Mouse (Mus musculus) limb, embryonic 15.5 days (tissue): Measurements from ENCODE around the gene Mlxipl. TPM values are rescaled to one million over a fixed set of nuclear protein-coding genes. Genes with fewer than 3 reads are reported as not detected.

ENCODE experiments used
- ATAC-seq: fragments of 200-750 bp; cut with Nextera tagmentation; 2 replicates; pipeline ENCODE4 v1.8.0; 2017; ENCODE audit warnings: low read depth, moderate TSS enrichment; ENCODE audit not compliant: insufficient number of reproducible peaks, low FRiP score, low TSS enrichment
- H3K27ac ChIP-seq: fragments of 300-500 bp; sonication (generic); 2 replicates; pipeline ENCODE4 v1.5.1; 2015; ENCODE audit warnings: moderate library complexity, mild to moderate bottlenecking, inconsistent platforms
- H3K27me3 ChIP-seq: fragments of 300-500 bp; sonication (generic); 2 replicates; pipeline ENCODE4 v1.6.1; 2015; ENCODE audit warnings: inconsistent platforms
- H3K36me3 ChIP-seq: fragments of 300-500 bp; sonication (generic); 2 replicates; pipeline ENCODE4 v1.6.1; 2015; ENCODE audit warnings: inconsistent platforms
- H3K4me1 ChIP-seq: fragments of 300-500 bp; sonication (generic); 2 replicates; pipeline ENCODE4 v1.6.1; 2015; ENCODE audit warnings: inconsistent platforms
- H3K4me2 ChIP-seq: fragments of 300-500 bp; sonication (generic); 2 replicates; pipeline ENCODE4 v1.6.1; 2015; ENCODE audit warnings: mild to moderate bottlenecking, inconsistent platforms
- H3K4me3 ChIP-seq: fragments of 300-500 bp; sonication (generic); 2 replicates; pipeline ENCODE4 v1.5.1; 2015; ENCODE audit warnings: mild to moderate bottlenecking, inconsistent platforms
- H3K9ac ChIP-seq: fragments of 300-500 bp; sonication (generic); 2 replicates; pipeline ENCODE4 v1.6.1; 2015; ENCODE audit warnings: inconsistent platforms
- H3K9me3 ChIP-seq: fragments of 300-500 bp; sonication (generic); 2 replicates; pipeline ENCODE4 v1.6.1; 2016; ENCODE audit warnings: inconsistent platforms
- WGBS: fragments of 180-500 bp; shearing (Covaris S2); methylation state at CpG from one replicate; pipeline ENCODE4 v1.1.7; 2015; 5-methylcytosine and 5-hydroxymethylcytosine counted together
- polyA plus RNA-seq: library from polyadenylated mRNA; unstranded; fragments of >200 nt; fragmentation: Nextera tagmentation; extraction: Ambion mirVana; gene quantifications from 2 replicates; pipeline ENCODE4 v1.2.1, GENCODE M21; 2015

The Mlxipl gene
- polyA plus RNA-seq, 1 experiment from 2014 or later, result 0.86 TPM

GRCm38 (mm10) chr5:135149820-135150178 lies 60.1 kb downstream of the Mlxipl start:
- peaks cover 13% of the 10 kb centered on the region for H3K4me1 ChIP-seq
- H3K9ac ChIP-seq, result peak overlapping the region; percentile 80
- no peak for ATAC-seq
- WGBS, result under 1% methylated on average over 23 of the region's 23 CpGs
- no peaks in the 10 kb centered on the region for H3K27me3 ChIP-seq
- H3K36me3 ChIP-seq, result peaks cover 25% of the 10 kb centered on the region
- no peaks in the 10 kb centered on the region for H3K9me3 ChIP-seq
- H3K4me3 ChIP-seq, result peak overlapping the region; percentile 87
- H3K27ac ChIP-seq, result peak overlapping the region; percentile 97
- H3K4me2 ChIP-seq, result peak overlapping the region; percentile 60

DNA sequence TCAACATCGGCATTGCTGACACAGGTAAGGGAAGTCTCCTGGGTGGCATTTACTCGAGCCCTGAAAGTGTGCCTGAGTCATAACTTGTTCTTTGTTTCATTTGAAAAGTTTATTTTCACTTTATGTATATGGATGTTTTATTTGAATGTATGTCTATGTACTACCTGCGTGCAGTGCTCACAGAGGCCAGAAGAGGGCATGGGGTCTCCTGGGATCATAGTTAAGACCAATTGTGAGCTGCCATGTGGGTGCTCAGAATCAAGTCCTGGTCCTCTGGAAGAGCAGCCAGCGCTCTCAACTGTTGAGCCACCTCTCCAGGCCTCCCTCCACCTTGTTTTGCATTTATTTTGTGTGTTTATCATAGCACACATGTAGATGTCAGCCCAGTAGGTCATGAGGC lies 66.8 kb downstream of the Mlxipl start:
- H3K27ac ChIP-seq, result no peak overlapping the region
- no peaks in the 10 kb centered on the region for H3K4me1 ChIP-seq
- no peak overlapping the region for H3K4me2 ChIP-seq
- ATAC-seq, result no peak
- H3K9me3 ChIP-seq, result no peaks in the 10 kb centered on the region
- no peak overlapping the region for H3K9ac ChIP-seq
- H3K27me3 ChIP-seq, result no peaks in the 10 kb centered on the region
- H3K4me3 ChIP-seq, result no peak overlapping the region
- WGBS, result 99% methylated on average over 4 of the region's 4 CpGs
- H3K36me3 ChIP-seq, result peaks cover 91% of the 10 kb centered on the region

GRCm38 (mm10) chr5:135161221-135161620 lies 71.5 kb downstream of the Mlxipl start:
- WGBS, result 81% methylated on average over 4 of the region's 4 CpGs
- no peaks in the 10 kb centered on the region for H3K4me1 ChIP-seq
- no peak for ATAC-seq
- H3K9me3 ChIP-seq, result no peaks in the 10 kb centered on the region
- H3K4me2 ChIP-seq, result no peak overlapping the region
- H3K4me3 ChIP-seq, result no peak overlapping the region
- H3K36me3 ChIP-seq, result peaks cover 77% of the 10 kb centered on the region
- no peak overlapping the region for H3K9ac ChIP-seq
- no peak overlapping the region for H3K27ac ChIP-seq
- H3K27me3 ChIP-seq, result no peaks in the 10 kb centered on the region

- ATAC-seq, result no peak
- no peaks in the 10 kb centered on the region for H3K4me1 ChIP-seq
- WGBS, result 87% methylated on average over 7 of the region's 7 CpGs
- no peak overlapping the region for H3K4me2 ChIP-seq
- H3K27me3 ChIP-seq, result no peaks in the 10 kb centered on the region
- no peak overlapping the region for H3K27ac ChIP-seq
- no peak overlapping the region for H3K4me3 ChIP-seq
- no peak overlapping the region for H3K9ac ChIP-seq
- no peaks in the 10 kb centered on the region for H3K9me3 ChIP-seq
- H3K36me3 ChIP-seq, result peaks cover 73% of the 10 kb centered on the region
Measured at GRCm38 (mm10) chr5:135161650-135162049, 72.0 kb downstream of the Mlxipl start.

DNA sequence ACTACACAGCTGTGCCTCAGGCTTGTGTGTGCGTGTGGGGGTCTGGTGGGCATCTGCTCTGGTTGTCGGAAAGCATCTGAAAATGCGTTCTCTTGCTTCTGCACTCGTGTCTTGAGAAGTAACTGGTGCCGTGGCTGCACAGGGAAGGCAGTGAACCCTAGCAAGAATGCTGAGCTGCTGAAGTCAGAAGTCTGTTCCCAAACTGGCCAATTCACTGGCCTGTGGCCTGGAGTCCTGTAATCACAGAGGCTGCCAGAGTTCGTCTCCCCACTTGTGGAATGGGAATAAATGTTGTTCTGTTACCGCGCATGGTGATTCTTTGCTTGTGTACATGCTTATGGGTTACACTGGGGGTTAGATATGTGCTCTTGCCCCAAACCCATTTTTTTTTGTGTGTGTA lies 72.7 kb downstream of the Mlxipl start:
- ATAC-seq, result no peak
- H3K9ac ChIP-seq, result no peak overlapping the region
- 91% methylated on average over 8 of the region's 8 CpGs for WGBS
- no peak overlapping the region for H3K4me2 ChIP-seq
- no peaks in the 10 kb centered on the region for H3K9me3 ChIP-seq
- H3K4me1 ChIP-seq, result no peaks in the 10 kb centered on the region
- H3K27me3 ChIP-seq, result no peaks in the 10 kb centered on the region
- H3K36me3 ChIP-seq, result peaks cover 65% of the 10 kb centered on the region
- no peak overlapping the region for H3K27ac ChIP-seq
- H3K4me3 ChIP-seq, result no peak overlapping the region

- Histone ChIP-seq H3K9ac (no peak overlapping the region), H3K9me3 (no peaks in the 10 kb centered on the region), H3K4me2 (no peak overlapping the region), H3K27me3 (no peaks in the 10 kb centered on the region), H3K27ac (no peak overlapping the region), H3K4me1 (peaks cover under 1% of the 10 kb centered on the region), H3K36me3 (peaks cover 62% of the 10 kb centered on the region), H3K4me3 (no peak overlapping the region)
- 86% methylated on average over 6 of the region's 6 CpGs for WGBS
- no peak for ATAC-seq
Measured at GRCm38 (mm10) chr5:135162821-135163220, 73.1 kb downstream of the Mlxipl start.

- Histone ChIP-seq H3K4me2 (no peak overlapping the region), H3K36me3 (peaks cover 38% of the 10 kb centered on the region), H3K4me1 (peaks cover 13% of the 10 kb centered on the region), H3K27me3 (no peaks in the 10 kb centered on the region), H3K9me3 (no peaks in the 10 kb centered on the region), H3K27ac (no peak overlapping the region), H3K9ac (no peak overlapping the region), H3K4me3 (no peak overlapping the region)
- no peak for ATAC-seq
- 88% methylated on average over 4 of the region's 4 CpGs for WGBS
Measured at GRCm38 (mm10) chr5:135166909-135167308, 77.2 kb downstream of the Mlxipl start.

GRCm38 (mm10) chr5:135167469-135167868 lies 77.8 kb downstream of the Mlxipl start:
- WGBS, result 91% methylated on average over 4 of the region's 4 CpGs
- H3K9me3 ChIP-seq, result no peaks in the 10 kb centered on the region
- ATAC-seq, result no peak

GRCm38 (mm10) chr5:135168063-135169062 lies 78.7 kb downstream of the Mlxipl start, which contains the start of gene Bcl7b:
Gene Bcl7b (plus strand): TSS chr5:135168283.
- peaks cover 13% of the 10 kb centered on the region for H3K4me1 ChIP-seq
- H3K9ac ChIP-seq, result peak within 1 kb of the TSS; percentile 82
- peaks cover 38% of the 10 kb centered on the region for H3K36me3 ChIP-seq
- peak within 1 kb of the TSS; percentile 73 for H3K4me2 ChIP-seq
- peak within 1 kb of the TSS; percentile 65 for H3K4me3 ChIP-seq
- no peaks in the 10 kb centered on the region for H3K27me3 ChIP-seq
- 2% methylated on average over 87 of the region's 95 CpGs for WGBS
- ATAC-seq, result peak; percentile 98
- H3K27ac ChIP-seq, result peak within 1 kb of the TSS; percentile 99
- no peaks in the 10 kb centered on the region for H3K9me3 ChIP-seq

More at GRCm38 (mm10) chr5:135167469-135167868, 77.8 kb downstream of the Mlxipl start:
- no peak overlapping the region for H3K9ac ChIP-seq
- peaks cover 13% of the 10 kb centered on the region for H3K4me1 ChIP-seq
- no peaks in the 10 kb centered on the region for H3K27me3 ChIP-seq
- H3K36me3 ChIP-seq, result peaks cover 38% of the 10 kb centered on the region
- H3K4me2 ChIP-seq, result no peak overlapping the region
- H3K27ac ChIP-seq, result no peak overlapping the region
- peak overlapping the region; percentile 65; the same call in 1 of the 2 replicates for H3K4me3 ChIP-seq

GRCm38 (mm10) chr5:135169479-135169878 lies 79.8 kb downstream of the Mlxipl start:
- Histone ChIP-seq H3K27me3 (no peaks in the 10 kb centered on the region), H3K9me3 (no peaks in the 10 kb centered on the region), H3K4me1 (peaks cover 13% of the 10 kb centered on the region), H3K4me2 (peak overlapping the region; percentile 73), H3K36me3 (peaks cover 39% of the 10 kb centered on the region), H3K9ac (peak overlapping the region; percentile 46), H3K4me3 (peak overlapping the region; percentile 65), H3K27ac (no peak overlapping the region)
- WGBS, result 88% methylated on average over 5 of the region's 5 CpGs
- no peak for ATAC-seq

DNA sequence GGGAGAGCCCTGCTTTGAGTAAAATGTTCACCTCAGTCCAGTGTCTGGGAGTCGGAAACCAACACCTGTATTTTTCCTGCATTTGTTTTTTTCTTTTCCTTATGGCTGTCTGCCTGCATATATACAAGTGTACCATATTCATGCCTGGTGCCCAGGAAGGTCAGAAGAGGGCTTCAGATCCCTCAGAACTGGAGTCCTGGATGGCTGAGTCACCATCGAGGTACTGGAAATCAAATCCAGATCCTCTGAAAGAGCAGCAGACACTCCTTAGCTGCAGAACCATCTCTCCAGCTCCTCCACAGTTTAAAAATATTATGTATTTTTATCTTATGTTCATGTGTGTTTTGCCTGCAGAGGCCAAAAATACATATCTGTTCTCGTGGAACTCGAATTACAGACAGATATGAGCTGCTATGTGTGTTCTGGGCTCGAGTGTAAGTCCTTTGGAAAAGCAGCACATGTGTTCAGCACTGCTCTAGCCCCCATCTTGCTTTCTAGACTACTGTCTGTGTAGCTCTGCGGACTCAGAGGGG lies 82.1 kb downstream of the Mlxipl start:
- Histone ChIP-seq H3K27ac (no peak overlapping the region), H3K27me3 (no peaks in the 10 kb centered on the region), H3K4me1 (peaks cover 13% of the 10 kb centered on the region), H3K4me3 (no peak overlapping the region), H3K9ac (no peak overlapping the region), H3K4me2 (no peak overlapping the region), H3K9me3 (no peaks in the 10 kb centered on the region), H3K36me3 (peaks cover 57% of the 10 kb centered on the region)
- 84% methylated on average over 6 of the region's 6 CpGs for WGBS
- no peak for ATAC-seq

DNA sequence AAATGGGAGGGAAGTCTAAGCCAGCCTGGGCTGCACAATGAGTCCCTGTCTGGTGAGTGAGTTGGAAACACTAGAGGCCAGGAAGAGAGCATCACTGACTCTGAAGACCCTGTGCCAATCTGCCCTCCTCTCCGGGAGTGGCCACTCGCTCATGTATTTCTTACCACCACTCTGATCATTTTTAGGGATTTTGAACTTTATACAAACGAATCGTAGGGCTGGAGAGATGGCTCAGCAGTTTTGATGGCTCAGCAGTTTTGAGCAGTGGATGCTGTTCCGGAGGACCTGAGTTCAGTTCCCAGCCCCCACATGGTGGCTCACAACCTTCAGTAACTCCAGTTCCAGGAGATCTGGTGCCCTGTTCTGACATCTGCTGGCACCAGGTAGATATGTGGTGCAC lies 83.3 kb downstream of the Mlxipl start:
- Histone ChIP-seq H3K4me1 (peaks cover 11% of the 10 kb centered on the region), H3K27me3 (no peaks in the 10 kb centered on the region), H3K36me3 (peaks cover 69% of the 10 kb centered on the region), H3K27ac (no peak overlapping the region), H3K9ac (no peak overlapping the region), H3K4me2 (no peak overlapping the region), H3K4me3 (no peak overlapping the region), H3K9me3 (no peaks in the 10 kb centered on the region)
- ATAC-seq, result no peak
- WGBS, result 93% methylated on average over 5 of the region's 5 CpGs
